Mouse (Mus musculus) hindbrain, postnatal 0 days (tissue): ENCODE data around the gene Msh5. TPM values are rescaled to one million over a fixed set of nuclear protein-coding genes. Genes with fewer than 3 reads are reported as not detected.
"Not testable (repeated sequence)": the region's sequence is repeated elsewhere in the genome, so short reads cannot be mapped to it uniquely, and the experiment has no call there.

ENCODE experiments used
- ATAC-seq: fragments of 200-750 bp; cut with Nextera tagmentation; 2 replicates; pipeline ENCODE4 v1.8.0; 2017; ENCODE audit warnings: mild to moderate bottlenecking, moderate TSS enrichment, moderate library complexity
- DNase-seq: peaks from one replicate; pipeline ENCODE4 v3.0.0-alpha.2; 2015; ENCODE audit warnings: low spot score
- H3K27ac ChIP-seq: fragments of 300-500 bp; sonication (generic); 2 replicates; pipeline ENCODE4 v1.5.1; 2014; ENCODE audit warnings: mild to moderate bottlenecking
- H3K27me3 ChIP-seq: fragments of 300-500 bp; sonication (generic); 2 replicates; pipeline ENCODE4 v1.6.1; 2014; ENCODE audit warnings: low read length, mixed read lengths; ENCODE audit not compliant: insufficient read depth
- H3K36me3 ChIP-seq: fragments of 300-500 bp; sonication (generic); 2 replicates; pipeline ENCODE4 v1.6.1; 2014; ENCODE audit warnings: low read length, mixed read lengths; ENCODE audit not compliant: insufficient read depth
- H3K4me1 ChIP-seq: fragments of 300-500 bp; sonication (generic); 2 replicates; pipeline ENCODE4 v1.6.1; 2014; ENCODE audit warnings: antibody characterized with exemption, low read length, mixed read lengths; ENCODE audit not compliant: insufficient read depth
- H3K4me2 ChIP-seq: fragments of 300-500 bp; sonication (generic); 2 replicates; pipeline ENCODE4 v1.6.1; 2014; ENCODE audit warnings: low read depth, mild to moderate bottlenecking, low read length, moderate library complexity, mixed read lengths
- H3K4me3 ChIP-seq: fragments of 300-500 bp; sonication (generic); 2 replicates; pipeline ENCODE4 v1.5.1; 2014; ENCODE audit warnings: low read length
- H3K9ac ChIP-seq: fragments of 300-500 bp; sonication (generic); replicated peaks from 2 replicates; pipeline ENCODE4 v1.6.1; 2014; ENCODE audit warnings: mild to moderate bottlenecking, low read length, moderate library complexity, mixed read lengths
- H3K9me3 ChIP-seq: fragments of 300-500 bp; sonication (generic); 2 replicates; pipeline ENCODE4 v1.6.1; 2016; ENCODE audit warnings: low read length, mixed read lengths
- CTCF ChIP-seq: IDR thresholded peaks from 2 replicates; pipeline ENCODE4 v1.5.1; 2016; ENCODE audit warnings: antibody characterized with exemption, control low read depth, low read depth
- WGBS: fragments of 180-500 bp; shearing (Covaris S2); extraction: QIAGEN DNeasy Blood & Tissue Kit; methylation state at CpG from one replicate; pipeline ENCODE4 v1.1.7; 2014; 5-methylcytosine and 5-hydroxymethylcytosine counted together
- polyA plus RNA-seq: library from polyadenylated mRNA; unstranded; fragments of >200 nt; fragmentation: Nextera tagmentation; extraction: Ambion mirVana; gene quantifications from 2 replicates; pipeline ENCODE4 v1.2.1, GENCODE M21; 2015
- total RNA-seq: library from RNA; depleted of rRNA; stranded (reverse); fragments of >200 nt; gene quantifications from 2 replicates; pipeline ENCODE4 v1.2.3, GENCODE M21; 2014

The Msh5 gene
- total and polyA plus RNA-seq, 2 experiments from 2014 or later = 3.1 to 6.4 TPM

- H3K9ac ChIP-seq = no peak overlapping the region
- no peak overlapping the region for H3K4me3 ChIP-seq
- no peaks in the 10 kb centered on the region for H3K27me3 ChIP-seq
- no peak for TF ChIP-seq CTCF
- WGBS = 85% methylated on average over 11 of the region's 11 CpGs
- no peak overlapping the region for H3K4me2 ChIP-seq
- no peak for DNase-seq
- no peak for ATAC-seq
- H3K27ac ChIP-seq = no peak overlapping the region
- no peaks in the 10 kb centered on the region for H3K36me3 ChIP-seq
- H3K9me3 ChIP-seq = no peaks in the 10 kb centered on the region
- H3K4me1 ChIP-seq = no peaks in the 10 kb centered on the region
These were observed 7.2 kb downstream of the Msh5 start for GRCm38 (mm10) chr17:35039121-35039873.

- H3K9me3 ChIP-seq = no peaks in the 10 kb centered on the region
- ATAC-seq = no peak
- no peaks in the 10 kb centered on the region for H3K36me3 ChIP-seq
- 79% methylated on average over 6 of the region's 6 CpGs for WGBS
- H3K4me1 ChIP-seq = no peaks in the 10 kb centered on the region
- DNase-seq = no peak
- H3K9ac ChIP-seq = no peak overlapping the region
- H3K4me3 ChIP-seq = no peak overlapping the region
- TF ChIP-seq CTCF = no peak
- H3K4me2 ChIP-seq = no peak overlapping the region
- no peaks in the 10 kb centered on the region for H3K27me3 ChIP-seq
- H3K27ac ChIP-seq = no peak overlapping the region
These were observed 11.6 kb downstream of the Msh5 start for GRCm38 (mm10) chr17:35034896-35035295.

GRCm38 (mm10) chr17:35033703-35034102 lies 12.8 kb downstream of the Msh5 start:
- not testable (repeated sequence) for DNase-seq, H3K36me3 ChIP-seq, H3K4me3 ChIP-seq, H3K4me1 ChIP-seq, H3K27ac ChIP-seq, H3K27me3 ChIP-seq, H3K4me2 ChIP-seq, ATAC-seq, H3K9ac ChIP-seq, H3K9me3 ChIP-seq
- 63% methylated on average over 1 of the region's 1 CpGs for WGBS

GRCm38 (mm10) chr17:35032323-35032870 lies 14.1 kb downstream of the Msh5 start:
- peak; percentile 7; the same call in 1 of the 2 replicates for TF ChIP-seq CTCF
- 75% methylated on average over 8 of the region's 8 CpGs for WGBS
- Histone ChIP-seq H3K9ac (no peak overlapping the region), H3K36me3 (no peaks in the 10 kb centered on the region), H3K4me2 (no peak overlapping the region), H3K4me3 (no peak overlapping the region), H3K4me1 (no peaks in the 10 kb centered on the region), H3K27me3 (no peaks in the 10 kb centered on the region), H3K27ac (no peak overlapping the region), H3K9me3 (no peaks in the 10 kb centered on the region)
- DNase-seq = no peak
- ATAC-seq = no peak

- H3K4me3 ChIP-seq = no peak overlapping the region
- H3K27ac ChIP-seq = no peak overlapping the region
- no peaks in the 10 kb centered on the region for H3K36me3 ChIP-seq
- TF ChIP-seq CTCF = no peak
- H3K9me3 ChIP-seq = no peaks in the 10 kb centered on the region
- no peak for DNase-seq
- 92% methylated on average over 7 of the region's 7 CpGs for WGBS
- no peaks in the 10 kb centered on the region for H3K27me3 ChIP-seq
- ATAC-seq = no peak
- no peak overlapping the region for H3K9ac ChIP-seq
- H3K4me1 ChIP-seq = no peaks in the 10 kb centered on the region; the same call in 1 of the 2 replicates
- no peak overlapping the region for H3K4me2 ChIP-seq
These were observed 14.7 kb downstream of the Msh5 start for GRCm38 (mm10) chr17:35031880-35032279.

- no peak for DNase-seq
- Histone ChIP-seq H3K27me3 (no peaks in the 10 kb centered on the region), H3K36me3 (no peaks in the 10 kb centered on the region), H3K27ac (no peak overlapping the region), H3K4me2 (no peak overlapping the region), H3K9me3 (no peaks in the 10 kb centered on the region), H3K4me3 (no peak overlapping the region), H3K4me1 (no peaks in the 10 kb centered on the region; the same call in 1 of the 2 replicates), H3K9ac (no peak overlapping the region)
- no peak for ATAC-seq
- 82% methylated on average over 11 of the region's 11 CpGs for WGBS
- TF ChIP-seq CTCF = no peak
These were observed 15.3 kb downstream of the Msh5 start for GRCm38 (mm10) chr17:35031272-35031671.
